Mouse (Mus musculus) cerebellum, adult 2 months (tissue): ENCODE data around the gene Hhatl.

Experiments
- CTCF ChIP-seq: fragments of 200-500 bp; IDR thresholded peaks from 2 replicates; pipeline ENCODE4 v1.5.1; 2011; ENCODE audit warnings: low read depth, mild to moderate bottlenecking, control low read depth, low read length, moderate library complexity, borderline replicate concordance; ENCODE audit not compliant: insufficient read depth
- POLR2A ChIP-seq: fragments of 200-500 bp; IDR thresholded peaks from 2 replicates; pipeline ENCODE4 v1.6.1; 2011; ENCODE audit warnings: low read length, control low read depth, borderline replicate concordance; ENCODE audit not compliant: insufficient read depth

DNA sequence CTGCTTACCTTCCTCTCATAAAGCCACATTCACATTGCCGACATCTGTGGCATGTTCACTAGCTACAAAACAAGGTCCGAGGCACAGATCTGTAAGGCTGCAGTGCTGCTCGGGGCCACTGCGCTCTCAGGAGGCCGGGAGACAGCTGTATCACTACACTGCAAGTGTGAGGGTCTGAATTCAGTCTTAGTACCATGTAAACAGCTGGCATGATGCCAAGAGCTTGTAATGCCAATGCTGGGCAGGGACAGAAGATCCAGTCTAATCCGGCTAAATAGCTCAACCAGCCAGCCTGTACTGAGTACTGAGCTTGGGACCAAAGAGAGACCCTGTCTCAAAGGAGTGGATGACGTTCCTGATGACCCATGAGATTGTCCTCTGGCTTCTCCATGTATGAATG, 31.7 kb upstream of the Hhatl start:
- no peak for TF ChIP-seq CTCF
- TF ChIP-seq POLR2A = no peak
